Mouse (Mus musculus) common myeloid progenitor, adult 5-6 weeks (primary cell): Measurements from ENCODE around the gene Als2. TPM values are rescaled to one million over a fixed set of nuclear protein-coding genes. Genes with fewer than 3 reads are reported as not detected.

Experiments used
- ATAC-seq: replicated peaks from 2 replicates; pipeline ENCODE4 v1.8.0; 2016; ENCODE audit warnings: low read depth, mild to moderate bottlenecking, moderate TSS enrichment, inconsistent platforms; ENCODE audit not compliant: poor library complexity, severe bottlenecking
- total RNA-seq: library from RNA; stranded (forward); fragments of 200-1000, 187-1606 nt; gene quantifications from 2 replicates; pipeline ENCODE4 v1.2.3, GENCODE M21; 2017

The Als2 gene
- 12.6 and 17.1 TPM in 2 replicates for total RNA-seq

DNA sequence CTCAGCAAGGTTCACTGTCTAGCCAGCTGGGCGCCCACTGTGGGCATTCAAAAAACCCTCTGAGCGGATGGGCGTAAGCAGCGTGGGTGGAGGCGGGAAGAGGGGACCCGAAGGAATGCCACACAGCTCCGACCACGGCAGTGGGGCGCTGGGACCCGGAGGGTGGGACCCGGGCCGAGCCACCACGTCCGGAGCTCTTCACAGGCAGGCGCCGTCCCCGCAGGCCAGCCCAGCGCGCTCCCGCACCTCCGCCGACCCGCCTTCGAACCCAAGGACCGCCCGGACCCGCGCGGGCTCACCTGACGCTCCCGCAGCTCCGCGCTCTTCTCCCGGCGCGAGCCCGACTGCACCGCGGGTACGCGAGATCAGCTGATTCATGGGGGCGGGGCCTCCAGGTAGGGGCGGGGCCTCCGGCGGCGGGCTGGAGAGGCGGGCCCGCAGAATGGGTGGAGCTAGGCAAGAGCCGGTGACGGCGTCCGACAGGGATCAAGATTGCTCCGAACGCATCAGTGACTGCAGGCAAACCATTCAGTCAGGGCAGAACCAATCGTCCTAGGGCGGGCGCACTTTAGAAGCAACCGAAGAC lies at the start of gene Als2:
Als2 (minus strand) TSS at position 376 of the 586 bp plus-strand sequence.
- ATAC-seq: peak; percentile 92

- ATAC-seq: no peak
Measured at GRCm38 (mm10) chr1:59286316-59286850, 49.4 kb upstream of the Als2 start.

- ATAC-seq: no peak
Measured at GRCm38 (mm10) chr1:59285880-59286279, 48.8 kb upstream of the Als2 start.

DNA sequence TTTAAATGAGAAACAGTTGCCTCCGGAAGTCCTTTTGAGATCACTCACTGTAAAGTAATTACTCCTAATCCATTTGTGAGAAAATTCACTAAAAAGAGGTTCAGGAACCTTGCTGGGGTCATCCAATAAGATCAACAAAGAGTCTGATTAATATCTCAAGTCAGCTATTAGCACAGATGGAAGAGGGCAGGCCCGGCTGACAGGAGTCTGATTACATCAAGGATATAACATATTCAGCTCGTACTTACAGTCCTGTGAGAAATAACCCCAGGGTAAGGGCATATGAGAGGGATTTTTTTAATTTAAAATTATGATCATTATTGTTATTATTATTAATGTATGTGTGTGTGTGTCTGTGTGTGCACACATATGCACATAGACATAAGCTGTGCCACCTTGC lies 35.2 kb upstream of the Als2 start:
- no peak for ATAC-seq

DNA sequence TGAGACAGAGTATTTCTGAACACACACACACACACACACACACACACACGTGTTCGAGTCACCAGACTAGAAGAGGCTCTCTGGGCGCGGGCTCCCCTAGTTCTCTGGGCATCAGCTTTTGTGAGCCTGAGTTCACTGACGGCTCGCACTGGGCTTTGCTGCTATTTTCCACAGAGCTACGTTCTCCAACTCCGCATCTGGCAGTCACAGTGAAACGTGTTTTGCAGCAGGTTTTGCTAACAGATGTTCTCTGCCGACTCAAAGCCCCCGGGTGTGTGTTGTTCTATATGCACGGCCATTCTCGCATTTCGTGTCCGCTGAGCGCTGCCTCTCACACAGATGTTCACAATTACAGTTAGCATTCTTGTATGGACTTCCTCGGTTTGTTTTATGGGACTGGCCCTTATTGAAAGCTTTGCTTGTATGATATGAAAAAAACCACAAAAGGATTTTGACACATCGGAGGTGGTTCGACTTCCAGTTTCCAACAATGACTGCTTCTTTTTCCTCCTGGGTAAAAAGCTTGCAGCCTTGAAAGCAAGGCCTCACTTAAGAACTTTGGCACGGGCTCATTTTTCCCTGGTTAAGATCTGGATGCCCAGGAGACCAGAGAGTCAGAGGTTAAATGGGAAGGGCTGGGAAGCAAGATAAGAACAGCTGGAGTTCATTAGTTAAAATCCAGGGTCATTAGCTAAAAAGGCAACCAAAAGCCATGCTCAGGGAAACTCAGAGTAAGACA lies 33.1 kb upstream of the Als2 start:
- no peak for ATAC-seq

DNA sequence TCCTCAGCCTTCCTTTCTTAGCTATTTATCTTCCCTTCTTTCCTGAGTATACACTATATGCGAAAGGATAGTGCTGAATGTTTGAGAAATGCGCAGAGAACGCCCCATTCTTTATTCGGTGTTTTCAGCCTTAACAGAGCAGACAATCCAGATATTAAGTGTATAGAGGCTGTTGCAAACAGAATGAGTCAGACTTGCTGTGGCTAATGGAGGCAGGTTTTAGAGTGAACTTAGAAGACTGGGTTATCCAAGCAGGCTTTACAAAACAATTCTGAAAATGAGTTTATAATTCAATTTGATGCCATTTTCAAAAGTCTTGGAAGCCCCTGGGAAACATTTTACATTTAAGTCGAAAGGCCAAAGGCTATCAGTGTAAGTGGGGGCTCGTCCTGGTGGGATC lies 32.4 kb upstream of the Als2 start:
- ATAC-seq: no peak

DNA sequence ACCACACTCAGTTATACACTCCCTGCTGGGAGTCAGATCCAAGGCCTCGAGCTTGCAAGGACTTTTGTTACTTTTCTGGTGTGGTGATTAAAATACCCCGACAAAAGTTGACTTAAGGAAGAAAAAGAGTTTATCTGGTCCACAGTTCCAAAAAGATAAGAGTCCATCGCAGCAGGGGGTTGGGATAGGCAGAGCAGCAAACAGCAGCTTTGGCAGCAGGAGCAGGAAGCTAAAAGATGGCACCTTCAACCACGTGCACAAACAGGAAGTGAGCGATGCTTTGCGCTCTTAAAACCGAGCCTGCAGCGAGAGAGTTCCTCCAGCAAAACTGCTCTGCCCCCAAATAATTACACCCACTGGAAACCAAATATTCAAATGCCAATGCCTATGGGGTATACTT lies 31.9 kb upstream of the Als2 start:
- no peak for ATAC-seq

- ATAC-seq: no peak
Measured at GRCm38 (mm10) chr1:59257736-59258135, 20.7 kb upstream of the Als2 start.

DNA sequence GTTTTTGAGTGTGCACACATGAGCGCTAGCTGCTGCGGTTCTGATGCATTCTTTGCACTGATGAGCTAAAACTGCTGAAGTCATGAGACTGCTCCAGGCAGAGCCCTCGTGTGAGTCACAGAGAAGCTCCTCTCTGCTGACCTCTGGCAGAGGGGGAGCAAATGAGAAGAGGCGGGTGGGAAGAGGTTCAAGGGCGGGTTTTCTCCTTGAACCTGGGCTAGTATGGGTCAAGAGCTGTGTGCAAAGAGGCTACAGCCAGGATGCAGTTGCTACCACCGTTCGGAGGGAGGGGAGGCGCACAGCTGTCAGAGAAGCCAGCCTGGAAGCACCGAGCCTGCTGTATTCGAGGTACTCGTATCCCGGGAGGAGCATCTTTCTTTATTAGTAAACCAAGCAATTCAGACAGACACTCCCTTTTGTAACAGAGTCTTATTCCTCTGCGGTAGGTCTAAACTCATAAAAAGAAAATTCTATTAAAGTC lies 19.8 kb upstream of the Als2 start, which contains the start of gene Cdk15:
Cdk15 (plus strand) TSS at position 156 of the 481 bp plus-strand sequence.
- no peak for ATAC-seq

GRCm38 (mm10) chr1:59253301-59253909 lies 16.4 kb upstream of the Als2 start:
- ATAC-seq: no peak

DNA sequence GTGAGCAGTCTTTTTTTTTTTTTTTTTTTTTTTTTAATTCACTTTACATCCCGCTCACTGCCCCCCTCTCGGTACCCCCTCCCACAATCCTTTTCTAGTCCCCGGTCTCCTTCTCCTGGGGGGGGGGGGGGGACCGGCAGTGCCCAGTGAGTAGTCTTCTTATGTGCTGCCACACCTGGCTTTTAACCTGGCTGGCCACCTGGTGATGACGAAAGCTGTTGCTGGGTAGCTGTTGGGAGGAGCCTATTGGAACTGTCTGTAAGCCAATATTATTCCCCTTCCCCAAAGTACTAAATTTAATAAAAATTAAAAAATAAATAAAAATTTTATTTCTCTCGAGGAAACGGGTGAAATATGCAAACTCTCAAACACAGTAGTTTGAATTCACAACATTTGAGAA lies 15.7 kb upstream of the Als2 start:
- ATAC-seq: no peak

GRCm38 (mm10) chr1:59247602-59248001 lies 10.6 kb upstream of the Als2 start:
- peak; percentile 91 for ATAC-seq

DNA sequence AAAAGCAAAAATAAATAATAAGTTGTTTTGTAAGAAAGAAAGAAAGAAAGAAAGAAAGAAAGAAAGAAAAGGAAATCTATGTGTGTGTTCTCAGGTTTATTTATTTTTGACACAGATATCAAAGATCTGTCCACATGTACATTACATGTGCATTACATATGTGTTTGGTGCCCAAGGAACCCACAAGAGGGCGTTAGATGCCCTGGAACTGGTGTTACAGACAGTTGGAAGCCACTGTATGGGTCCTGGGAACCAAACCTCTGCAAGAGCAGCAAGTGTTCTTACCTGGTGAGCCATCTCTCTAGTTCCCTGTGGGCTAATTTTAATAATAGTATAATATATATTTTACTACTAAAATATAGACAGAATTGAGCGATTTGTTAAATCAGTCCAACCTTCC lies 6.7 kb upstream of the Als2 start:
- ATAC-seq: no peak

DNA sequence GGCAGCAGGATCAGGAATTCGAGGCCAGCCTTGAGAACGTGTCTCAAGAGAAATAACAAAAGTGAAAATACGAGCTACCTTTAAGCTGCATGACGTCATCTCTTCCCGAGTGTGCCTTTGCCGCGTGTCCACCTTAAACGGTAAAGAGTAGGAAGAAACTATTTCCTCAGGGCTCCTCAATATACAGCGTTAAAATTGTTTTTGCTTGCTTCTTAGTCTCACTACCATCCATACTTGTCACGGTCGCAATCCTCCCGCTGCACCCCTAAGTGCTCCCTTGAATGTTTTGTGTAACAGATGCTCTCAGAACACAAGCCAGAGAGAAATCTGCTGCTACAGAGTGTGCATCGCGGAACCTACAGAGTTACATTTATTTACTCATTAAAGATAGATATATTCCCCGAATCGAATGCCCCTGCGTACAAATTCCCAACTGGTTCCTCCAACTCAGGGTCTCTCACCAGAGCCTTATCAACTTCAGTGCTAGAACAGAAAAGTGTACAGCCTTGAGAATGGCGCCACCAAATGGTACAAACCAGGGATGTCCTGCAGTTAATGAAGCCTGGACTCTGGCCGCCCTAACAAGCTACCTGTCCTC lies 682 bp upstream of the Als2 start:
- peak; percentile 86 for ATAC-seq

DNA sequence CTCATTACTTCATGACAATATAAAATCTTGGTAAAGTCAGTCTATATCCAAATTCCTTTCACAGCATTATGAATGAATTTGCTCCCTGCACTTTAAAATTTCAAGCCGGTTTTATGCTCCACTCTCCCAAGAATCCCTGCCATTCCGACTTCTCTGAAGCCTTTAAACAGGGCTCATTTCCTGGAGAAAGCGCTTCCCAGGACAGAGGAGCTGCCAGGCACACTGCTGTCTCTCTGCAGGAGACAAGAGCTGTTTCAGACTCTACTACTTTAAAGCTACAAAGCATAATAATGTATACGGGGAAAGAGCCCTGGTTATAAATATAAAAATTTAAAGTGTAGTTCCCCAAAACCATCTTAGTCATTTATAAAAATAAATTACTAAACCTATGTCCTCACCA lies 7.8 kb downstream of the Als2 start:
- ATAC-seq: no peak

- no peak for ATAC-seq
Measured at GRCm38 (mm10) chr1:59228552-59228951, 8.5 kb downstream of the Als2 start.

- no peak for ATAC-seq
Measured at GRCm38 (mm10) chr1:59222101-59222825, 14.8 kb downstream of the Als2 start.

DNA sequence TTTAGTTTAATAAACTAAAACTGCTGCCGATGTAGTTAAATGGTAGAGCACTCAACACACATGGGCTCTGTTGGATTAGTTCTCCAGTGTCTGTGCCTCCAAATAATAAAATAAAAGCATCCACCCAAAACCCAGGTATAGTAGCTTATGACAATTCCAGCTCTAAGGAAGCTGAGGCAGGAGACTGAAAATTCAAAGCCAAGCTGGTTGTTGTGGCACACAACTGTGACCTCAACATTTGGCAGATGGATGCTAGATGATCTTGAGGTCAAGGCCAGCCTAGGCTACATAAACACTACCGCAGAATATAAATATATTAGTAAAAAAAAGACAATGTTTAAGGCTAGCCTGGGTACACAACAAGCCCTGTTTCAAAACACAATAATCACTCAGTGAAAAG lies 15.4 kb downstream of the Als2 start:
- ATAC-seq: no peak

GRCm38 (mm10) chr1:59220371-59220770 lies 16.7 kb downstream of the Als2 start:
- ATAC-seq: no peak

DNA sequence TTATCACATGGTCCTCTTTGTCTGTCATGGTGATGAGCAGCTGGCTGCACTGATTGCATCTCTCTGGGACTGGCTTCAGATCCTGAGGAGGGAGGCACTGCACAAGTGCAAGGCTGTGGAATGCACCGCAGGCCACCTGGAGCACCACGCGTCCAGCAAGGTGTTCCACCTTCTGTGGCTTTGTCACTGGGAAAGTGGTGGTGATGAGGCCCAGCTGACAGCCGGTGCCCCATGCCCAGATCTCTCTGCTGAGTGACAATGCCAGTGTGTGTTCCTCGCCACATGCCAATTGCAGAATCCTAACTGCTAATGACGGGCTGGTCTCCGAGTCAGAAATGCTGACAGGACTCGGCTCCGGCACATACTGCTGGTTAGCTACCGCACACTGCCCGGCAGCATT lies 21.6 kb downstream of the Als2 start:
- ATAC-seq: no peak
